Mouse (Mus musculus) kidney, adult 2 months (tissue): Measurements from ENCODE around the gene Cd82.

ENCODE experiments used
- CTCF ChIP-seq: fragments of 200-500 bp; conservative IDR thresholded peaks from 2 replicates; pipeline ENCODE4 v1.5.1; 2011; ENCODE audit warnings: low read depth, mild to moderate bottlenecking, control low read depth, low read length, moderate library complexity, mixed read lengths; ENCODE audit not compliant: insufficient read depth, insufficient read length
- POLR2A ChIP-seq: fragments of 200-500 bp; IDR thresholded peaks from one replicate; pipeline ENCODE4 v1.6.1; 2011; ENCODE audit warnings: low read depth, low read length, control low read depth

GRCm38 (mm10) chr2:93421320-93421719, 41.6 kb downstream of the Cd82 start:
- TF ChIP-seq POLR2A (no peak), CTCF (peak; percentile 90)
